Mouse (Mus musculus): ENCODE measurements at regions not wholly inside any gene's neighbourhood (a gene's known extent, or its start where the extent isn't known, plus 50 kb on each side); places are given as distances from the start of the nearest gene placed in this dataset.

GRCm38 (mm10) chr11:112839721-112840494 is 57.9 kb downstream of the Sox9 start:
- Histone ChIP-seq H3K36me3 (ENCODE audit: control insufficient read depth, insufficient read depth, low read length) (no peaks in the 10 kb centered on the region), H3K4me2 (ENCODE audit: low read length) (peak overlapping the region; percentile 62), H3K9ac (ENCODE audit: low read length) (no peak overlapping the region), H3K9me3 (ENCODE audit: control insufficient read depth, low read length) (no peaks in the 10 kb centered on the region), H3K4me3 (ENCODE audit: control insufficient read depth in 1 of 2, insufficient read depth in 1 of 2, low read depth in 1 of 2, low read length in 2 of 2) (peak overlapping the region in 1 of 2 experiments; percentile 29; a peak in 3 of 4 replicates), H3K27me3 (ENCODE audit: control insufficient read depth, insufficient read depth, low read length) (no peaks in the 10 kb centered on the region), H3K4me1 (ENCODE audit: control insufficient read depth in 2 of 2, insufficient read depth in 2 of 2, low read length in 2 of 2) (peaks cover 0 to 2% of the 10 kb centered on the region in 2 experiments; a peak in 2 of 4 replicates), H3K27ac (replicated peaks in 1 of 2; ENCODE audit: control insufficient read depth in 1 of 2, insufficient read depth in 1 of 2, low read depth in 2 of 2, low read length in 2 of 2) (no peak overlapping the region)
- WGBS: 15% methylated on average over 10 of the region's 10 CpGs
- ATAC-seq (ENCODE audit: insufficient number of reproducible peaks, insufficient read depth, low FRiP score, low read depth): no peak

- no peak overlapping the region for H3K9ac ChIP-seq (ENCODE audit: low read length)
- H3K27me3 ChIP-seq (ENCODE audit: control insufficient read depth, insufficient read depth, low read length): no peaks in the 10 kb centered on the region
- no peaks in the 10 kb centered on the region for H3K36me3 ChIP-seq (ENCODE audit: control insufficient read depth, insufficient read depth, low read length)
- H3K27ac ChIP-seq (replicated peaks in 1 of 2; ENCODE audit: control insufficient read depth in 1 of 2, insufficient read depth in 1 of 2, low read depth in 2 of 2, low read length in 2 of 2): no peak overlapping the region
- peaks cover 0 to 2% of the 10 kb centered on the region in 2 experiments; a peak in 2 of 4 replicates for H3K4me1 ChIP-seq (ENCODE audit: control insufficient read depth in 2 of 2, insufficient read depth in 2 of 2, low read length in 2 of 2)
- peak overlapping the region in 1 of 2 experiments; percentile 29; a peak in 3 of 4 replicates for H3K4me3 ChIP-seq (ENCODE audit: control insufficient read depth in 1 of 2, insufficient read depth in 1 of 2, low read depth in 1 of 2, low read length in 2 of 2)
- no peak for ATAC-seq (ENCODE audit: insufficient number of reproducible peaks, insufficient read depth, low FRiP score, low read depth)
- WGBS: 4% methylated on average over 10 of the region's 10 CpGs
- peak overlapping the region; percentile 62 for H3K4me2 ChIP-seq (ENCODE audit: low read length)
- H3K9me3 ChIP-seq (ENCODE audit: control insufficient read depth, low read length): no peaks in the 10 kb centered on the region
These were observed 58.4 kb downstream of the Sox9 start for GRCm38 (mm10) chr11:112840495-112840828.

DNA sequence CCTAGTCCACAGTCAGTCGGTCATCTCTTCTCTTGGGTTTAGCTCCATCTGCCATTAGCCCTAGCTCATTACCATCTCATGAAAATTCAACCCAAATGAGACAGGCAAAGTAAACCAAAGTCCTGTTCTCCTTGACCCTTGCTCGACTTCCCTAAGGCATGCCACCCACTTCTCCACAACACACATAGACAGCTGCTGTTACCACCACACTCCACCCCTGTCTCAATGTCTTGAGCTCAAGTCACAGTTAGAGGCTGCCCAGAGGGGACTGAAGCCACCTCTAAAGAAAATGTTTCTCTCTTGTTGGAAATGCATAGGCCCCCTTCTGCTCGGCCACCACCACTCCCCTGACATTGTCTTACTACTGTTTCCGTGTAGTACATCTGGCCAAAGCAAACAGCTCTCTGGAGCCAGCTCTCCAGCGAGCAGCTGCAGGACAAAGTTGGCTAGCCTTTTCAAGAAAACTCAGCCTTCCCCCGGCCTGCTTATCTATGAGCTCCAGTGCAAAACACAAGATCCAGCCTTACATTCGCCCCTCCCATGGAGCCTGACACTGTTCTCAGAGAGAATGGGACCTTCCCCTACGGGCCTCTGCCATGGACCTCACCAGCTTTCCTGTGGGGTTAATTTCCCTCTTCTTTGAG is 62.4 kb downstream of the Sox9 start:
- Histone ChIP-seq H3K4me3 (ENCODE audit: control insufficient read depth in 1 of 2, insufficient read depth in 1 of 2, low read depth in 1 of 2, low read length in 2 of 2) (no peak overlapping the region), H3K4me2 (ENCODE audit: low read length) (no peak overlapping the region), H3K36me3 (ENCODE audit: control insufficient read depth, insufficient read depth, low read length) (no peaks in the 10 kb centered on the region), H3K9ac (ENCODE audit: low read length) (no peak overlapping the region), H3K27ac (replicated peaks in 1 of 2; ENCODE audit: control insufficient read depth in 1 of 2, insufficient read depth in 1 of 2, low read depth in 2 of 2, low read length in 2 of 2) (0 out of 4 replicates have a peak overlapping the region, but pooled peaks of 1 of the 2 experiments have one; percentile 40), H3K27me3 (ENCODE audit: control insufficient read depth, insufficient read depth, low read length) (no peaks in the 10 kb centered on the region), H3K4me1 (ENCODE audit: control insufficient read depth in 2 of 2, insufficient read depth in 2 of 2, low read length in 2 of 2) (peaks cover 0 to 2% of the 10 kb centered on the region in 2 experiments; a peak in 2 of 4 replicates), H3K9me3 (ENCODE audit: control insufficient read depth, low read length) (no peaks in the 10 kb centered on the region)
- peak; percentile 50; the same call in 1 of the 2 replicates for ATAC-seq (ENCODE audit: insufficient number of reproducible peaks, insufficient read depth, low FRiP score, low read depth)
- 43% methylated on average over 8 of the region's 8 CpGs for WGBS

DNA sequence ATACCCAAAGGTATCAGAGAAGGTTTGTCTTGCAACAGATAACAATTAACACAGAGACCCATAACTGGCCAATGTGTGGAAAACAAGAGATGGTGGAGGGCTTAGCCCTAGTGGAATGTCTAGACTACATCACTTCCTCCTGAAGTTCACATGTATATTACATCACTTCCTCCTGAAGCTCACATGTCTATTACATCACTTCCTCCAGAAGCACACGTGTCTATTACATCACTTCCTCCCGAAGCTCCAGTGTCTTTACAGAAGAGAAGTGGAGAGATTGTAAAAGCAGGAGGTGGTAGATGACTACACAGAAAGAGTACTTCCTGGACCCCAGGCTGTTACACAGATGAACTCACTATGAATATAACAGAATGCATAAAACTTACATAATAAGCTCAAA is 65.1 kb downstream of the Sox9 start:
- Histone ChIP-seq H3K27ac (replicated peaks in 1 of 2; ENCODE audit: control insufficient read depth in 1 of 2, insufficient read depth in 1 of 2, low read depth in 2 of 2, low read length in 2 of 2) (no peak overlapping the region), H3K4me3 (ENCODE audit: control insufficient read depth in 1 of 2, insufficient read depth in 1 of 2, low read depth in 1 of 2, low read length in 2 of 2) (no peak overlapping the region), H3K27me3 (ENCODE audit: control insufficient read depth, insufficient read depth, low read length) (no peaks in the 10 kb centered on the region), H3K36me3 (ENCODE audit: control insufficient read depth, insufficient read depth, low read length) (no peaks in the 10 kb centered on the region), H3K4me2 (ENCODE audit: low read length) (no peak overlapping the region), H3K9ac (ENCODE audit: low read length) (no peak overlapping the region), H3K9me3 (ENCODE audit: control insufficient read depth, low read length) (no peaks in the 10 kb centered on the region), H3K4me1 (ENCODE audit: control insufficient read depth in 2 of 2, insufficient read depth in 2 of 2, low read length in 2 of 2) (peaks cover 15 to 17% of the 10 kb centered on the region in 2 experiments)
- no peak for ATAC-seq (ENCODE audit: insufficient number of reproducible peaks, insufficient read depth, low FRiP score, low read depth)
- 74% methylated on average over 2 of the region's 2 CpGs for whole genome bisulfite sequencing

DNA sequence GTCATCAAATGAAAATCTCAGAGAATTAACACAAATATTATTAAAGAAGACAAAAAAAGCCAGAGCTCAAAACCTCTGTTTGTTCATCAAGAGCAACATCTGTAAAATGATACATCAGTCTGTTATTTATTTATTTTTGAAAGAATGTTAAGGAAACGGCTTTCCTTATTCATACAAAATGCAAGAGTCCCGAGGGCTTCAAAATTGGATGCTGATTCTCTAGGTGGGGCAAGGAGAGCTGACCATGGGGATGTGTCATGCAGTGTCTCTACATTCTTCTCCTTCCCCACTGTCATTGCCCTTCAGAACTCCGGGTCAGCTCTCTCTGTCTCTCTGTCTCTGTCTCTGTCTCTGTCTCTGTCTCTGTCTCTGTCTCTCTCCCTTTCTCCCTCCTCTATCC is 65.8 kb downstream of the Sox9 start:
- Histone ChIP-seq H3K27me3 (ENCODE audit: control insufficient read depth, insufficient read depth, low read length) (no peaks in the 10 kb centered on the region), H3K9me3 (ENCODE audit: control insufficient read depth, low read length) (no peaks in the 10 kb centered on the region), H3K9ac (ENCODE audit: low read length) (no peak overlapping the region), H3K4me1 (ENCODE audit: control insufficient read depth in 2 of 2, insufficient read depth in 2 of 2, low read length in 2 of 2) (peaks cover 15 to 17% of the 10 kb centered on the region in 2 experiments), H3K4me3 (ENCODE audit: control insufficient read depth in 1 of 2, insufficient read depth in 1 of 2, low read depth in 1 of 2, low read length in 2 of 2) (no peak overlapping the region), H3K4me2 (ENCODE audit: low read length) (no peak overlapping the region), H3K27ac (replicated peaks in 1 of 2; ENCODE audit: control insufficient read depth in 1 of 2, insufficient read depth in 1 of 2, low read depth in 2 of 2, low read length in 2 of 2) (no peak overlapping the region), H3K36me3 (ENCODE audit: control insufficient read depth, insufficient read depth, low read length) (no peaks in the 10 kb centered on the region)
- WGBS: 73% methylated on average over 3 of the region's 3 CpGs
- ATAC-seq (ENCODE audit: insufficient number of reproducible peaks, insufficient read depth, low FRiP score, low read depth): no peak

- peaks cover 14 to 15% of the 10 kb centered on the region in 2 experiments for H3K4me1 ChIP-seq (ENCODE audit: control insufficient read depth in 2 of 2, insufficient read depth in 2 of 2, low read length in 2 of 2)
- no peak overlapping the region for H3K27ac ChIP-seq (replicated peaks in 1 of 2; ENCODE audit: control insufficient read depth in 1 of 2, insufficient read depth in 1 of 2, low read depth in 2 of 2, low read length in 2 of 2)
- 38% methylated on average over 5 of the region's 5 CpGs for WGBS
- H3K9ac ChIP-seq (ENCODE audit: low read length): no peak overlapping the region
- H3K36me3 ChIP-seq (ENCODE audit: control insufficient read depth, insufficient read depth, low read length): no peaks in the 10 kb centered on the region
- H3K4me3 ChIP-seq (ENCODE audit: control insufficient read depth in 1 of 2, insufficient read depth in 1 of 2, low read depth in 1 of 2, low read length in 2 of 2): no peak overlapping the region
- H3K9me3 ChIP-seq (ENCODE audit: control insufficient read depth, low read length): no peaks in the 10 kb centered on the region
- H3K27me3 ChIP-seq (ENCODE audit: control insufficient read depth, insufficient read depth, low read length): 0 out of 2 replicates have a peak, but pooled peaks cover 3% of the 10 kb centered on the region
- ATAC-seq (ENCODE audit: insufficient number of reproducible peaks, insufficient read depth, low FRiP score, low read depth): no peak
- no peak overlapping the region for H3K4me2 ChIP-seq (ENCODE audit: low read length)
These were observed 68.0 kb downstream of the Sox9 start for GRCm38 (mm10) chr11:112849974-112850373.

DNA sequence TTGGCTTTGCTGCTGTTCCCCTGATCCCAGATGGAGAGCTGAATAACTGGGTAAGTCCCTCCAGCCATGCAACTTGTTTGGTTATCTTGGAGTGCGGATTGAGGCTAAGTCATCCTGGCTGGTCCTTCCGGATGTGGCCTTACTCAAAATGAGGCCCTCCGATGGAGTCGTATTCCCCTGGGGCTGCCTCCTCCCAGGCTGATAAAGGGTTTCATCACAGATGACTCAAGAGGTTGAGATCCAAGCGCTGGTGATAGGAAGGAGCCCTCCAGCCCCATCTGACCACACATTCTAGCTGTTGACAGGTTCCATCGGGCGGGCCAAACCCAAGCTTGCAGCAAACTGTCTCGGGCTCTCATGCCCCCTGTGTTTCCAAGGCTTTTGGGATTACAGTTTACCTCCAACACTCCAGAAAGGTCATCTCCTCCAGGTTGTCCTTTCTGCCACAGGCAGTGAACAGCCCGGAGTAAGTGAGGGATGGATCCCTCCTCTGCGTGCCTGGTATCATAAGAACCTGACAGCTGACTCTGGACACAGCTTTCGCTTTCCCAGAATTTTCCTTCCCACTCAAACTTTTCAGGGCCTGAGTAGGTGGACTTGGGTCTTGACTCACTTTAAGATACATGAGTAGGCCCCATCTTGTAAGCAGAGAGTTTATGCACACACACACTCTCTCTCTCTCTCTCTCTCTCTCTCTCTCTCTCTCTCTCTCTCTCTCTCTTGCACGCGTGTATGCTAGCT is 68.7 kb downstream of the Sox9 start:
- peak; percentile 45; the same call in 1 of the 2 replicates for ATAC-seq (ENCODE audit: insufficient number of reproducible peaks, insufficient read depth, low FRiP score, low read depth)
- H3K27ac ChIP-seq (replicated peaks in 1 of 2; ENCODE audit: control insufficient read depth in 1 of 2, insufficient read depth in 1 of 2, low read depth in 2 of 2, low read length in 2 of 2): no peak overlapping the region
- H3K36me3 ChIP-seq (ENCODE audit: control insufficient read depth, insufficient read depth, low read length): no peaks in the 10 kb centered on the region
- H3K4me1 ChIP-seq (ENCODE audit: control insufficient read depth in 2 of 2, insufficient read depth in 2 of 2, low read length in 2 of 2): peaks cover 14 to 15% of the 10 kb centered on the region in 2 experiments
- no peak overlapping the region for H3K4me3 ChIP-seq (ENCODE audit: control insufficient read depth in 1 of 2, insufficient read depth in 1 of 2, low read depth in 1 of 2, low read length in 2 of 2)
- no peak overlapping the region for H3K9ac ChIP-seq (ENCODE audit: low read length)
- H3K4me2 ChIP-seq (ENCODE audit: low read length): no peak overlapping the region
- no peaks in the 10 kb centered on the region for H3K9me3 ChIP-seq (ENCODE audit: control insufficient read depth, low read length)
- 0 out of 2 replicates have a peak, but pooled peaks cover 3% of the 10 kb centered on the region for H3K27me3 ChIP-seq (ENCODE audit: control insufficient read depth, insufficient read depth, low read length)
- 23% methylated on average over 13 of the region's 13 CpGs for WGBS

All from heart, embryonic 14.5 days (tissue).